Mouse (Mus musculus) testis, adult 2 months (tissue): ENCODE data around the gene Sorbs1. TPM values are rescaled to one million over a fixed set of nuclear protein-coding genes. Genes with fewer than 3 reads are reported as not detected.

Experiments used
- H3K27ac ChIP-seq: fragments of 200-500 bp; 2 replicates; pipeline ENCODE4 v1.5.1; 2012; ENCODE audit warnings: low read depth, low read length; ENCODE audit not compliant: control insufficient read depth, insufficient read depth
- H3K27me3 ChIP-seq: fragments of 200-500 bp; 2 replicates; pipeline ENCODE4 v1.6.1; 2012; ENCODE audit warnings: mild to moderate bottlenecking, low read length, moderate library complexity; ENCODE audit not compliant: control insufficient read depth, insufficient read depth
- H3K36me3 ChIP-seq: fragments of 200-500 bp; 2 replicates; pipeline ENCODE4 v1.6.1; 2012; ENCODE audit warnings: mild to moderate bottlenecking, low read length; ENCODE audit not compliant: control insufficient read depth, insufficient read depth
- H3K4me1 ChIP-seq: fragments of 200-500 bp; 2 replicates; pipeline ENCODE4 v1.6.1; 2012; ENCODE audit warnings: low read length; ENCODE audit not compliant: control insufficient read depth, insufficient read depth
- H3K4me3 ChIP-seq: fragments of 200-500 bp; 2 replicates; pipeline ENCODE4 v1.5.1; 2012; ENCODE audit warnings: low read depth, mild to moderate bottlenecking, low read length, moderate library complexity, mixed read lengths; ENCODE audit not compliant: control insufficient read depth
- CTCF ChIP-seq: fragments of 200-500 bp; IDR thresholded peaks from 2 replicates; pipeline ENCODE4 v1.5.1; 2012; ENCODE audit warnings: low read depth, mild to moderate bottlenecking, inconsistent platforms, low read length, moderate library complexity; ENCODE audit not compliant: control insufficient read depth, insufficient read depth, insufficient replicate concordance
- POLR2A ChIP-seq: fragments of 200-500 bp; IDR thresholded peaks from 2 replicates; pipeline ENCODE4 v1.6.1; 2012; ENCODE audit warnings: low read depth, mild to moderate bottlenecking, inconsistent platforms, low read length, moderate library complexity; ENCODE audit not compliant: control insufficient read depth
- polyA plus RNA-seq: library from polyadenylated mRNA; depleted of rRNA; stranded (reverse); fragments of >200 nt; gene quantifications from 2 replicates; pipeline ENCODE4 v1.2.3, GENCODE M21; 2012

Gene Sorbs1
- polyA plus RNA-seq, 1 experiment = 13.0 TPM

- Histone ChIP-seq H3K27me3 (no peaks in the 10 kb centered on the region), H3K27ac (peak overlapping the region; percentile 54), H3K4me3 (no peak overlapping the region), H3K36me3 (no peaks in the 10 kb centered on the region), H3K4me1 (peaks cover 6% of the 10 kb centered on the region; the same call in 1 of the 2 replicates)
- no peak for TF ChIP-seq POLR2A
- no peak for TF ChIP-seq CTCF
Observed at GRCm38 (mm10) chr19:40437651-40438068, 75.9 kb downstream of the Sorbs1 start.

GRCm38 (mm10) chr19:40436465-40437200 lies 76.9 kb downstream of the Sorbs1 start:
- peaks cover 6% of the 10 kb centered on the region; the same call in 1 of the 2 replicates for H3K4me1 ChIP-seq
- no peaks in the 10 kb centered on the region for H3K27me3 ChIP-seq
- no peak overlapping the region for H3K4me3 ChIP-seq
- TF ChIP-seq POLR2A (no peak), CTCF (no peak)
- H3K36me3 ChIP-seq = no peaks in the 10 kb centered on the region
- no peak overlapping the region for H3K27ac ChIP-seq

- no peaks in the 10 kb centered on the region for H3K36me3 ChIP-seq
- no peak overlapping the region for H3K4me3 ChIP-seq
- H3K27me3 ChIP-seq = no peaks in the 10 kb centered on the region
- no peak overlapping the region for H3K27ac ChIP-seq
- H3K4me1 ChIP-seq = peaks cover 6% of the 10 kb centered on the region; the same call in 1 of the 2 replicates
- TF ChIP-seq POLR2A (no peak), CTCF (no peak)
Observed at GRCm38 (mm10) chr19:40435797-40436196, 77.8 kb downstream of the Sorbs1 start.

- peaks cover 6% of the 10 kb centered on the region; the same call in 1 of the 2 replicates for H3K4me1 ChIP-seq
- no peak overlapping the region for H3K27ac ChIP-seq
- no peaks in the 10 kb centered on the region for H3K27me3 ChIP-seq
- H3K4me3 ChIP-seq = no peak overlapping the region
- TF ChIP-seq CTCF (no peak), POLR2A (no peak)
- H3K36me3 ChIP-seq = no peaks in the 10 kb centered on the region
Observed at GRCm38 (mm10) chr19:40435045-40435444, 78.5 kb downstream of the Sorbs1 start.

GRCm38 (mm10) chr19:40434042-40434869 lies 79.3 kb downstream of the Sorbs1 start:
- Histone ChIP-seq H3K27me3 (no peaks in the 10 kb centered on the region), H3K36me3 (no peaks in the 10 kb centered on the region), H3K4me3 (no peak overlapping the region), H3K27ac (no peak overlapping the region), H3K4me1 (peaks cover 6% of the 10 kb centered on the region; the same call in 1 of the 2 replicates)
- no peak for TF ChIP-seq CTCF
- no peak for TF ChIP-seq POLR2A

- Histone ChIP-seq H3K27ac (no peak overlapping the region), H3K4me1 (peaks cover 6% of the 10 kb centered on the region; the same call in 1 of the 2 replicates), H3K36me3 (no peaks in the 10 kb centered on the region), H3K27me3 (no peaks in the 10 kb centered on the region), H3K4me3 (no peak overlapping the region)
- TF ChIP-seq CTCF (no peak), POLR2A (no peak)
Observed at GRCm38 (mm10) chr19:40433316-40433912, 80.2 kb downstream of the Sorbs1 start.

GRCm38 (mm10) chr19:40431969-40432368 lies 81.6 kb downstream of the Sorbs1 start:
- no peaks in the 10 kb centered on the region for H3K27me3 ChIP-seq
- no peaks in the 10 kb centered on the region for H3K36me3 ChIP-seq
- no peak for TF ChIP-seq POLR2A
- TF ChIP-seq CTCF = no peak
- no peak overlapping the region for H3K27ac ChIP-seq
- H3K4me3 ChIP-seq = no peak overlapping the region
- no peaks in the 10 kb centered on the region for H3K4me1 ChIP-seq
